Comparison of ENCODE assay signal across 16 mouse cellular contexts in genomic region chr14:30254776-30255175, GRCm38 (mm10).
"Had no signal": no experiment of that assay in that cellular context is flagged by ENCODE, and none has a peak within 500 bp of the region (broad histone marks: within the 10 kb centered on the region; RNA-seq: fewer than 3 reads in every experiment).

No protein-coding gene starts in this region.

- H3K27me3 ChIP-seq: limb, embryonic 13.5 days; midbrain, embryonic 12.5 days had no signal

- DNase-seq: kidney, adult 11 months; kidney, adult 9 months; kidney, postnatal 36 days; left cerebral cortex, postnatal 4 days; lung, embryonic 14.5 days; lung, postnatal 10 days; lung, postnatal 4 days; right cerebral cortex, postnatal 14 days; thymus, adult 18-20 months; thymus, postnatal 25 days had no signal

- H3K36me3 ChIP-seq: limb, embryonic 13.5 days; liver, embryonic 15.5 days; midbrain, embryonic 12.5 days; neural tube, embryonic 13.5 days had no signal

- H3K4me2 ChIP-seq: limb, embryonic 13.5 days; liver, embryonic 11.5 days; liver, embryonic 15.5 days; lung, embryonic 14.5 days; midbrain, embryonic 12.5 days; neural tube, embryonic 13.5 days had no signal

- H3K9ac ChIP-seq: limb, embryonic 13.5 days; liver, embryonic 15.5 days; lung, embryonic 14.5 days; midbrain, embryonic 12.5 days; neural tube, embryonic 13.5 days had no signal

- H3K9me3 ChIP-seq: limb, embryonic 13.5 days; liver, embryonic 15.5 days; midbrain, embryonic 12.5 days; neural tube, embryonic 13.5 days had no signal

- H3K27ac ChIP-seq: kidney, postnatal 0 days; limb, embryonic 13.5 days; liver, embryonic 15.5 days; midbrain, embryonic 12.5 days; neural tube, embryonic 13.5 days had no signal

- H3K4me3 ChIP-seq: limb, embryonic 13.5 days; liver, embryonic 15.5 days; midbrain, embryonic 12.5 days; neural tube, embryonic 13.5 days had no signal
